Mouse (Mus musculus): ENCODE data around the gene Syt12. TPM values are rescaled to one million over a fixed set of nuclear protein-coding genes. Genes with fewer than 3 reads are reported as not detected.
A peak's percentile ranks its signal among the peaks of the same experiment; 100 is the strongest.
"Not testable (repeated sequence)": the region's sequence is repeated elsewhere in the genome, so short reads cannot be mapped to it uniquely, and the experiment has no call there.

Gene Syt12
- polyA plus RNA-seq, 1 experiment from 2014 or later: 2.7 TPM

- H3K9ac ChIP-seq; H3K4me3 ChIP-seq; H3K36me3 ChIP-seq; ATAC-seq (ENCODE audit: low read depth); H3K27ac ChIP-seq (replicated peaks); H3K27me3 ChIP-seq; H3K4me1 ChIP-seq (replicated peaks); H3K4me2 ChIP-seq; H3K9me3 ChIP-seq: not testable (repeated sequence)
- 64% methylated on average over 1 of the region's 1 CpGs for WGBS
Observed at GRCm38 (mm10) chr19:4454040-4454439, 23.2 kb downstream of the Syt12 start.

GRCm38 (mm10) chr19:4452525-4452924 is 24.7 kb downstream of the Syt12 start:
- Histone ChIP-seq H3K4me1 (replicated peaks) (peaks cover 7% of the 10 kb centered on the region; the same call in 1 of the 2 replicates), H3K27me3 (no peaks in the 10 kb centered on the region), H3K4me2 (no peak overlapping the region), H3K9me3 (no peaks in the 10 kb centered on the region), H3K4me3 (no peak overlapping the region), H3K36me3 (no peaks in the 10 kb centered on the region), H3K27ac (replicated peaks) (no peak overlapping the region), H3K9ac (0 out of 2 replicates have a peak overlapping the region, but pooled peaks have one; percentile 23)
- ATAC-seq (ENCODE audit: low read depth): no peak
- WGBS: 51% methylated on average over 4 of the region's 4 CpGs

- Histone ChIP-seq H3K9ac (peak overlapping the region; percentile 23; the same call in 1 of the 2 replicates), H3K4me3 (no peak overlapping the region), H3K4me1 (replicated peaks) (peaks cover 7% of the 10 kb centered on the region; the same call in 1 of the 2 replicates), H3K9me3 (no peaks in the 10 kb centered on the region), H3K27ac (replicated peaks) (no peak overlapping the region), H3K36me3 (no peaks in the 10 kb centered on the region), H3K27me3 (no peaks in the 10 kb centered on the region), H3K4me2 (no peak overlapping the region)
- WGBS: 31% methylated on average over 5 of the region's 5 CpGs
- no peak for ATAC-seq (ENCODE audit: low read depth)
Observed at GRCm38 (mm10) chr19:4451965-4452364, 25.3 kb downstream of the Syt12 start.

GRCm38 (mm10) chr19:4451098-4451497 is 26.1 kb downstream of the Syt12 start:
- no peaks in the 10 kb centered on the region for H3K36me3 ChIP-seq
- no peak for ATAC-seq (ENCODE audit: low read depth)

GRCm38 (mm10) chr19:4450666-4451065 is 26.6 kb downstream of the Syt12 start:
- 72% methylated on average over 5 of the region's 5 CpGs for WGBS
- Histone ChIP-seq H3K4me3 (no peak overlapping the region), H3K9ac (no peak overlapping the region), H3K4me1 (replicated peaks) (peaks cover 7% of the 10 kb centered on the region; the same call in 1 of the 2 replicates), H3K4me2 (no peak overlapping the region), H3K27ac (replicated peaks) (no peak overlapping the region), H3K36me3 (no peaks in the 10 kb centered on the region), H3K27me3 (no peaks in the 10 kb centered on the region), H3K9me3 (no peaks in the 10 kb centered on the region)
- ATAC-seq (ENCODE audit: low read depth): no peak

More at GRCm38 (mm10) chr19:4451098-4451497, 26.1 kb downstream of the Syt12 start:
- Histone ChIP-seq H3K4me1 (replicated peaks) (peaks cover 7% of the 10 kb centered on the region; the same call in 1 of the 2 replicates), H3K9ac (no peak overlapping the region), H3K27me3 (no peaks in the 10 kb centered on the region), H3K4me3 (no peak overlapping the region), H3K27ac (replicated peaks) (no peak overlapping the region), H3K4me2 (no peak overlapping the region), H3K9me3 (no peaks in the 10 kb centered on the region)
- WGBS: 76% methylated on average over 8 of the region's 8 CpGs

GRCm38 (mm10) chr19:4449230-4449629 is 28.0 kb downstream of the Syt12 start:
- 90% methylated on average over 9 of the region's 9 CpGs for WGBS
- Histone ChIP-seq H3K4me1 (replicated peaks) (peaks cover 7% of the 10 kb centered on the region; the same call in 1 of the 2 replicates), H3K9ac (no peak overlapping the region), H3K4me3 (no peak overlapping the region), H3K9me3 (no peaks in the 10 kb centered on the region), H3K27ac (replicated peaks) (no peak overlapping the region), H3K27me3 (no peaks in the 10 kb centered on the region), H3K4me2 (no peak overlapping the region), H3K36me3 (no peaks in the 10 kb centered on the region)
- ATAC-seq (ENCODE audit: low read depth): no peak

GRCm38 (mm10) chr19:4447445-4447844 is 29.8 kb downstream of the Syt12 start:
- H3K4me3 ChIP-seq: no peak overlapping the region
- no peak overlapping the region for H3K27ac ChIP-seq (replicated peaks)
- H3K9me3 ChIP-seq: no peaks in the 10 kb centered on the region
- no peak overlapping the region for H3K9ac ChIP-seq
- WGBS: 87% methylated on average over 9 of the region's 9 CpGs
- no peaks in the 10 kb centered on the region for H3K27me3 ChIP-seq
- no peaks in the 10 kb centered on the region for H3K36me3 ChIP-seq
- ATAC-seq (ENCODE audit: low read depth): no peak
- no peak overlapping the region for H3K4me2 ChIP-seq
- peaks cover 7% of the 10 kb centered on the region; the same call in 1 of the 2 replicates for H3K4me1 ChIP-seq (replicated peaks)

GRCm38 (mm10) chr19:4446661-4447420 is 30.4 kb downstream of the Syt12 start:
- H3K36me3 ChIP-seq: no peaks in the 10 kb centered on the region
- no peak overlapping the region for H3K4me3 ChIP-seq
- H3K4me2 ChIP-seq: no peak overlapping the region
- H3K27ac ChIP-seq (replicated peaks): no peak overlapping the region
- no peaks in the 10 kb centered on the region for H3K27me3 ChIP-seq
- WGBS: 82% methylated on average over 8 of the region's 8 CpGs
- no peak for ATAC-seq (ENCODE audit: low read depth)
- no peak overlapping the region for H3K9ac ChIP-seq
- H3K9me3 ChIP-seq: no peaks in the 10 kb centered on the region
- H3K4me1 ChIP-seq (replicated peaks): peaks cover 7% of the 10 kb centered on the region

- Histone ChIP-seq H3K9ac (no peak overlapping the region), H3K9me3 (no peaks in the 10 kb centered on the region), H3K4me1 (replicated peaks) (peaks cover 32% of the 10 kb centered on the region), H3K4me3 (no peak overlapping the region), H3K27ac (replicated peaks) (peak overlapping the region; percentile 46; the same call in 1 of the 2 replicates), H3K27me3 (peaks cover 32% of the 10 kb centered on the region), H3K36me3 (no peaks in the 10 kb centered on the region), H3K4me2 (no peak overlapping the region)
- no peak for ATAC-seq (ENCODE audit: low read depth)
- 6% methylated on average over 3 of the region's 3 CpGs for WGBS
Observed at GRCm38 (mm10) chr19:4442408-4442807, 34.8 kb downstream of the Syt12 start.

- 0 out of 2 replicates have a peak overlapping the region, but pooled peaks have one; percentile 46 for H3K27ac ChIP-seq (replicated peaks)
- WGBS: 24% methylated on average over 10 of the region's 10 CpGs
- no peak overlapping the region for H3K4me2 ChIP-seq
- no peak overlapping the region for H3K4me3 ChIP-seq
- peak; percentile 10; the same call in 1 of the 2 replicates for ATAC-seq (ENCODE audit: low read depth)
- H3K27me3 ChIP-seq: peaks cover 32% of the 10 kb centered on the region
- no peak overlapping the region for H3K9ac ChIP-seq
- no peaks in the 10 kb centered on the region for H3K36me3 ChIP-seq
- H3K9me3 ChIP-seq: no peaks in the 10 kb centered on the region
- peaks cover 32% of the 10 kb centered on the region for H3K4me1 ChIP-seq (replicated peaks)
Observed at GRCm38 (mm10) chr19:4441621-4442161, 35.6 kb downstream of the Syt12 start.

- WGBS: 22% methylated on average over 6 of the region's 6 CpGs
- H3K4me1 ChIP-seq (replicated peaks): peaks cover 32% of the 10 kb centered on the region
- peaks cover 32% of the 10 kb centered on the region for H3K27me3 ChIP-seq
- no peak overlapping the region for H3K27ac ChIP-seq (replicated peaks)
- H3K9ac ChIP-seq: no peak overlapping the region
- ATAC-seq (ENCODE audit: low read depth): 0 out of 2 replicates have a peak, but pooled peaks have one; percentile 19
- H3K9me3 ChIP-seq: no peaks in the 10 kb centered on the region
- no peak overlapping the region for H3K4me3 ChIP-seq
- no peaks in the 10 kb centered on the region for H3K36me3 ChIP-seq
- no peak overlapping the region for H3K4me2 ChIP-seq
Observed at GRCm38 (mm10) chr19:4441090-4441591, 36.1 kb downstream of the Syt12 start.

GRCm38 (mm10) chr19:4440222-4440621 is 37.0 kb downstream of the Syt12 start:
- peak overlapping the region; percentile 78 for H3K4me2 ChIP-seq
- H3K4me3 ChIP-seq: 0 out of 2 replicates have a peak overlapping the region, but pooled peaks have one; percentile 48
- H3K27ac ChIP-seq (replicated peaks): no peak overlapping the region
- H3K9ac ChIP-seq: no peak overlapping the region
- no peaks in the 10 kb centered on the region for H3K9me3 ChIP-seq
- WGBS: 10% methylated on average over 8 of the region's 8 CpGs
- H3K36me3 ChIP-seq: no peaks in the 10 kb centered on the region
- peaks cover 32% of the 10 kb centered on the region for H3K27me3 ChIP-seq
- ATAC-seq (ENCODE audit: low read depth): no peak
- peaks cover 32% of the 10 kb centered on the region for H3K4me1 ChIP-seq (replicated peaks)
